Mouse (Mus musculus) lung, adult 2 months (tissue): ENCODE results near the gene Cd247.

Experiments used
- CTCF ChIP-seq: fragments of 200-500 bp; IDR thresholded peaks from 2 replicates; pipeline ENCODE4 v1.5.1; 2011; ENCODE audit warnings: mild to moderate bottlenecking, low read length, control low read depth; ENCODE audit not compliant: insufficient read depth
- POLR2A ChIP-seq: fragments of 200-500 bp; IDR thresholded peaks from 2 replicates; pipeline ENCODE4 v1.6.1; 2011; ENCODE audit warnings: low read depth, mild to moderate bottlenecking, control low read depth, low read length, borderline replicate concordance; ENCODE audit errors: extremely low read depth

DNA sequence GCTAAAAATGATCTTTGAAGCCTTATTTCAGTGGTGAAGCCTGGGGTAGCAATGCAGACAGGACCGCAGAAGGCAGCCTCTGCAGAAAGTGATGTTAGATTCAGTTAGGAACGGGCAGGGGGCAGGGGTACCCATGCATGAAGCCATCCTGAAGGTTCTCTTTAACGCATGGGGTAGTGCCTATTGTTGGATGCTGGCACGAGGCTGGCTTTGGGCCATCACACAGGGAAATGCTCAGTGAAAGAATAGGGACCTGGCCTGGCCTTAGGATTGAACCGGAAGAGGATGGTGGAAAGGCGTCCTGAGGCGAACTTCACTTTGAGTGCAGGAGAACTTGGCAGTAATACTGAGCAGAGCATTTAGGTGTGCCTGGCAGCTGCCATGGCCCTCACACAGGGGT lies 73.6 kb downstream of the Cd247 start:
- TF ChIP-seq CTCF (no peak), POLR2A (no peak)
